Mouse (Mus musculus) CD4-positive, CD25-positive, alpha-beta regulatory T cell, adult 9 weeks (primary cell): ENCODE results near the gene Ano7. TPM values are rescaled to one million over a fixed set of nuclear protein-coding genes. Genes with fewer than 3 reads are reported as not detected.

Experiments
- polyA plus RNA-seq: library from polyadenylated mRNA; unstranded; fragments of 100-300 nt; shearing (Covaris generic); gene quantifications from one replicate; pipeline ENCODE4 v1.2.1, GENCODE M21; 2017

The Ano7 gene
- 0.86 TPM for polyA plus RNA-seq

GRCm38 (mm10) chr1:93373665-93374064 lies at the start of gene Ano7:
Ano7 (plus strand) TSS chr1:93373930.

GRCm38 (mm10) chr1:93342648-93343503 lies 30.9 kb upstream of the Ano7 start, which contains the start of the genes Ppp1r7 and Pask:
Ppp1r7 (plus strand) TSS chr1:93342854.
Pask (minus strand) TSS chr1:93343482.

Other genes starting within 250 kb of the Ano7 start
- not detected for gene Agxt, start 238.7 kb upstream of the Ano7 start, polyA plus RNA-seq
- not detected for gene 2310007B03Rik, start 213.0 kb upstream of the Ano7 start, polyA plus RNA-seq
- gene Crocc2, start 205.2 kb upstream of the Ano7 start, polyA plus RNA-seq = not detected
- 0.15 TPM for gene Sned1, start 138.1 kb upstream of the Ano7 start, polyA plus RNA-seq
- gene Mterf4, start 68.0 kb upstream of the Ano7 start, polyA plus RNA-seq = 26.5 TPM
- gene Ppp1r7, start 31.1 kb upstream of the Ano7 start, polyA plus RNA-seq = 69.4 TPM
- gene Pask, start 30.4 kb upstream of the Ano7 start, polyA plus RNA-seq = 1.2 TPM
- 72.5 TPM for gene Hdlbp, start 104.9 kb downstream of the Ano7 start, polyA plus RNA-seq
- 1.5 TPM for gene Farp2, start 138.1 kb downstream of the Ano7 start, polyA plus RNA-seq